Mouse (Mus musculus): ENCODE data around the gene Osbpl10. TPM values are rescaled to one million over a fixed set of nuclear protein-coding genes. Genes with fewer than 3 reads are reported as not detected.

The Osbpl10 gene
- total RNA-seq, 2 experiments from 2014 or later = 2.0 to 3.7 TPM

DNA sequence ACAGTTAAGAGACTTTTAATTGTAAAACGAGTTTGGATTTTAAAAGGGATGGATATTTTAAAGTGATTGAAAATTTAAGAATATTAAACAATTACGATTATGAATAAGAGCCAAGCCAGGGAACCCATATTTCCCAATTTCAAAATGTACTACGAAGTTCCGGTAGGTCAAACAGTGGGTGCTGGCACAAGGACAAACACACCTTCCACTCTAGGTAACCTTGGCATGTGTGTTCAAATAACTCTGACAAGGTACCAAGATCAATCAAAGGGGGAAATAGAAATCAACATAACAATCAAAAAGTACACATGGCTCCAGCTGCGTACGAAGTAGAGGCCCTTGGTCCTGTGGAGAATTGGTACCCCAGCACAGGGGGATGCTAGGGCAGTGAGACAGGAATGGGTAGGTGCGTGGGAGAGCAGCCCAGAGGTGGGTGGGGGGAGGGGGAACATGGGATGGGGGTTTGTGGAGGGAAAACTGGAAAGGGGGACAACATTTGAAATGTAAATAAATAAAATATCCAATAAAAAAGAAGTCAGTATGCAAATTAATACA, 294.8 kb downstream of the Osbpl10 start:
- Histone ChIP-seq H3K27ac (no peak overlapping the region), H3K4me3 (no peak overlapping the region)
- intact Hi-C loops (cut with DNase I) = no loop called here
- no peak for TF ChIP-seq CTCF (IDR thresholded peaks at IDR 0.05)
- no peak for DNase-seq

DNA sequence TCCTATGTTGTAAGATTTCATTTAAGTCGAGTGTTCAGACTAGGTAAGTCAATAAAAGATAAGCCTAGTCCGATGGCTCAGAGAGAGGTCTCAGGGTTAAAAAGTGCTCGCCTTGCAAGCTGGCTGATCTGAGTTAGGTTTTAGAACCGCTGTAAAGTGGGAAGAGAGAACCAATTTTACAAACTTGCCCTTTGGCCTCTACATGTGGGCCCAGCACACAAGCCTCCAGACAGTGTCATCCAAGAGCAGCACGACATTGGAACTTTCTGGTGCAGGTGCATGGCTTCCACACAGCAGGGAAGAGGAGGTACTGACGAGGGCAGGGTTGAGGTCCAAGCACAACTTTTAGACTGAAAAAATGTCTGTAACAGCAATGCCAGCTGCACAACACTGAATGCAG, 296.4 kb downstream of the Osbpl10 start:
- TF ChIP-seq CTCF (IDR thresholded peaks at IDR 0.05) = no peak
- no peak for DNase-seq
- Histone ChIP-seq H3K27ac (no peak overlapping the region), H3K4me3 (no peak overlapping the region)
- intact Hi-C loops (cut with DNase I) = no loop called here

- no peak for DNase-seq
- Histone ChIP-seq H3K4me3 (no peak overlapping the region), H3K27ac (no peak overlapping the region)
- intact Hi-C loops (cut with DNase I) = no loop called here
- no peak for TF ChIP-seq CTCF (IDR thresholded peaks at IDR 0.05)
Measured at GRCm38 (mm10) chr9:115278641-115279040, 300.3 kb downstream of the Osbpl10 start.

Other genes starting within 250 kb of the Osbpl10 start
- gene Cmtm6, start 247.5 kb upstream of the Osbpl10 start, total RNA-seq (2021) = 1 to 10 TPM; 7.3 to 7.9 TPM
- gene Cmtm7, start 196.7 kb upstream of the Osbpl10 start, total RNA-seq (2021) = 1 to 10 TPM; 3.9 to 5.5 TPM
- gene Cmtm8, start 134.4 kb upstream of the Osbpl10 start, total RNA-seq (2021) = 1 to 10 TPM; 2.0 to 2.1 TPM
- 10 to 100 TPM; 16.4 to 22.3 TPM for gene Gpd1l, start 44.6 kb upstream of the Osbpl10 start, total RNA-seq (2021)
- 10 to 100 TPM; 34.1 to 35.4 TPM for gene Rps27rt, start 4.2 kb downstream of the Osbpl10 start, total RNA-seq (2021)

Data from gastrocnemius, adult 2 months (tissue).